Mouse (Mus musculus): ENCODE data around the gene Cdc5l. TPM values are rescaled to one million over a fixed set of nuclear protein-coding genes. Genes with fewer than 3 reads are reported as not detected.
"Not testable (repeated sequence)": the region's sequence is repeated elsewhere in the genome, so short reads cannot be mapped to it uniquely, and the experiment has no call there.

The Cdc5l gene
- polyA plus RNA-seq, 1 experiment from 2014 or later, result 44.8 TPM

GRCm38 (mm10) chr17:45462506-45462905, 29.0 kb upstream of the Cdc5l start:
- Histone ChIP-seq H3K9ac (no peak overlapping the region), H3K9me3 (replicated peaks) (0 out of 2 replicates have a peak, but pooled peaks cover 3% of the 10 kb centered on the region), H3K4me2 (no peak overlapping the region), H3K27ac (no peak overlapping the region), H3K36me3 (no peaks in the 10 kb centered on the region; the same call in 1 of the 2 replicates), H3K27me3 (no peaks in the 10 kb centered on the region), H3K4me1 (replicated peaks) (no peaks in the 10 kb centered on the region), H3K4me3 (no peak overlapping the region)
- WGBS, result 87% methylated on average over 4 of the region's 4 CpGs
- ATAC-seq (replicated peaks; ENCODE audit: insufficient number of reproducible peaks, insufficient read depth, low FRiP score, low read depth), result no peak

GRCm38 (mm10) chr17:45459062-45459461, 25.5 kb upstream of the Cdc5l start:
- Histone ChIP-seq H3K4me1 (replicated peaks) (no peaks in the 10 kb centered on the region), H3K9ac (no peak overlapping the region), H3K27ac (no peak overlapping the region), H3K4me2 (no peak overlapping the region), H3K36me3 (no peaks in the 10 kb centered on the region), H3K4me3 (no peak overlapping the region), H3K9me3 (replicated peaks) (no peaks in the 10 kb centered on the region), H3K27me3 (no peaks in the 10 kb centered on the region)
- WGBS, result 82% methylated on average over 8 of the region's 8 CpGs
- ATAC-seq (replicated peaks; ENCODE audit: insufficient number of reproducible peaks, insufficient read depth, low FRiP score, low read depth), result no peak

GRCm38 (mm10) chr17:45458516-45458915, 25.0 kb upstream of the Cdc5l start:
- Histone ChIP-seq H3K4me2 (no peak overlapping the region), H3K27me3 (no peaks in the 10 kb centered on the region), H3K36me3 (no peaks in the 10 kb centered on the region), H3K4me3 (no peak overlapping the region), H3K9ac (no peak overlapping the region), H3K27ac (no peak overlapping the region), H3K4me1 (replicated peaks) (no peaks in the 10 kb centered on the region), H3K9me3 (replicated peaks) (no peaks in the 10 kb centered on the region)
- ATAC-seq (replicated peaks; ENCODE audit: insufficient number of reproducible peaks, insufficient read depth, low FRiP score, low read depth), result no peak
- WGBS, result 67% methylated on average over 4 of the region's 4 CpGs

- no peak for ATAC-seq (replicated peaks; ENCODE audit: insufficient number of reproducible peaks, insufficient read depth, low FRiP score, low read depth)
- Histone ChIP-seq H3K4me2 (no peak overlapping the region), H3K27ac (no peak overlapping the region), H3K9me3 (replicated peaks) (no peaks in the 10 kb centered on the region), H3K4me3 (no peak overlapping the region), H3K36me3 (no peaks in the 10 kb centered on the region), H3K4me1 (replicated peaks) (no peaks in the 10 kb centered on the region), H3K27me3 (no peaks in the 10 kb centered on the region), H3K9ac (no peak overlapping the region)
- WGBS, result 85% methylated on average over 5 of the region's 5 CpGs
These were observed 23.9 kb upstream of the Cdc5l start for GRCm38 (mm10) chr17:45457487-45457886.

GRCm38 (mm10) chr17:45456260-45457152, 23.0 kb upstream of the Cdc5l start:
- H3K4me2 ChIP-seq, result no peak overlapping the region
- WGBS, result 50% methylated on average over 13 of the region's 13 CpGs
- H3K27ac ChIP-seq, result no peak overlapping the region
- H3K9me3 ChIP-seq (replicated peaks), result no peaks in the 10 kb centered on the region
- H3K27me3 ChIP-seq, result no peaks in the 10 kb centered on the region
- H3K36me3 ChIP-seq, result no peaks in the 10 kb centered on the region
- no peaks in the 10 kb centered on the region for H3K4me1 ChIP-seq (replicated peaks)
- ATAC-seq (replicated peaks; ENCODE audit: insufficient number of reproducible peaks, insufficient read depth, low FRiP score, low read depth), result no peak
- no peak overlapping the region for H3K4me3 ChIP-seq
- no peak overlapping the region for H3K9ac ChIP-seq

GRCm38 (mm10) chr17:45455783-45456182, 22.2 kb upstream of the Cdc5l start:
- H3K36me3 ChIP-seq; H3K9ac ChIP-seq; H3K4me1 ChIP-seq (replicated peaks); H3K27me3 ChIP-seq; H3K4me3 ChIP-seq; H3K4me2 ChIP-seq; ATAC-seq (replicated peaks; ENCODE audit: insufficient number of reproducible peaks, insufficient read depth, low FRiP score, low read depth); H3K27ac ChIP-seq; H3K9me3 ChIP-seq (replicated peaks): not testable (repeated sequence)
- 80% methylated on average over 9 of the region's 9 CpGs for WGBS

GRCm38 (mm10) chr17:45454794-45455193, 21.3 kb upstream of the Cdc5l start:
- H3K4me1 ChIP-seq (replicated peaks), result no peaks in the 10 kb centered on the region
- H3K27ac ChIP-seq, result no peak overlapping the region
- no peak overlapping the region for H3K4me3 ChIP-seq
- WGBS, result 81% methylated on average over 2 of the region's 2 CpGs
- no peak overlapping the region for H3K9ac ChIP-seq
- ATAC-seq (replicated peaks; ENCODE audit: insufficient number of reproducible peaks, insufficient read depth, low FRiP score, low read depth), result no peak
- no peak overlapping the region for H3K4me2 ChIP-seq
- no peaks in the 10 kb centered on the region for H3K9me3 ChIP-seq (replicated peaks)
- no peaks in the 10 kb centered on the region for H3K27me3 ChIP-seq
- H3K36me3 ChIP-seq, result no peaks in the 10 kb centered on the region

GRCm38 (mm10) chr17:45452271-45452670, 18.7 kb upstream of the Cdc5l start:
- WGBS, result 100% methylated on average over 1 of the region's 1 CpGs
- Histone ChIP-seq H3K4me2 (no peak overlapping the region), H3K27me3 (no peaks in the 10 kb centered on the region), H3K9ac (no peak overlapping the region), H3K9me3 (replicated peaks) (no peaks in the 10 kb centered on the region), H3K4me3 (no peak overlapping the region), H3K27ac (no peak overlapping the region), H3K4me1 (replicated peaks) (no peaks in the 10 kb centered on the region; the same call in 1 of the 2 replicates), H3K36me3 (no peaks in the 10 kb centered on the region)
- ATAC-seq (replicated peaks; ENCODE audit: insufficient number of reproducible peaks, insufficient read depth, low FRiP score, low read depth), result no peak

- no peak for ATAC-seq (replicated peaks; ENCODE audit: insufficient number of reproducible peaks, insufficient read depth, low FRiP score, low read depth)
- Histone ChIP-seq H3K9ac (no peak overlapping the region), H3K4me2 (no peak overlapping the region), H3K9me3 (replicated peaks) (no peaks in the 10 kb centered on the region), H3K36me3 (no peaks in the 10 kb centered on the region), H3K27ac (no peak overlapping the region), H3K27me3 (no peaks in the 10 kb centered on the region), H3K4me1 (replicated peaks) (no peaks in the 10 kb centered on the region; the same call in 1 of the 2 replicates), H3K4me3 (no peak overlapping the region)
- WGBS, result 86% methylated on average over 6 of the region's 6 CpGs
These were observed 16.6 kb upstream of the Cdc5l start for GRCm38 (mm10) chr17:45450153-45450552.

- no peak overlapping the region for H3K9ac ChIP-seq
- no peaks in the 10 kb centered on the region for H3K36me3 ChIP-seq
- no peaks in the 10 kb centered on the region; the same call in 1 of the 2 replicates for H3K4me1 ChIP-seq (replicated peaks)
- H3K4me2 ChIP-seq, result no peak overlapping the region
- H3K27ac ChIP-seq, result no peak overlapping the region
- H3K4me3 ChIP-seq, result no peak overlapping the region
- H3K9me3 ChIP-seq (replicated peaks), result no peaks in the 10 kb centered on the region
- ATAC-seq (replicated peaks; ENCODE audit: insufficient number of reproducible peaks, insufficient read depth, low FRiP score, low read depth), result no peak
- no peaks in the 10 kb centered on the region for H3K27me3 ChIP-seq
- 87% methylated on average over 8 of the region's 8 CpGs for WGBS
These were observed 16.0 kb upstream of the Cdc5l start for GRCm38 (mm10) chr17:45449586-45449985.

- Histone ChIP-seq H3K27ac (peak overlapping the region; percentile 40; the same call in 1 of the 2 replicates), H3K36me3 (no peaks in the 10 kb centered on the region)
- WGBS, result 42% methylated on average over 2 of the region's 2 CpGs
These were observed 13.5 kb upstream of the Cdc5l start for GRCm38 (mm10) chr17:45447063-45447462.

GRCm38 (mm10) chr17:45445923-45446322, 12.4 kb upstream of the Cdc5l start:
- WGBS, result 78% methylated on average over 4 of the region's 4 CpGs
- Histone ChIP-seq H3K27me3 (no peaks in the 10 kb centered on the region), H3K4me2 (no peak overlapping the region), H3K9me3 (replicated peaks) (no peaks in the 10 kb centered on the region), H3K36me3 (no peaks in the 10 kb centered on the region), H3K9ac (no peak overlapping the region), H3K27ac (no peak overlapping the region), H3K4me1 (replicated peaks) (no peaks in the 10 kb centered on the region; the same call in 1 of the 2 replicates), H3K4me3 (no peak overlapping the region)
- ATAC-seq (replicated peaks; ENCODE audit: insufficient number of reproducible peaks, insufficient read depth, low FRiP score, low read depth), result no peak

More at GRCm38 (mm10) chr17:45447063-45447462, 13.5 kb upstream of the Cdc5l start:
- no peaks in the 10 kb centered on the region; the same call in 1 of the 2 replicates for H3K4me1 ChIP-seq (replicated peaks)
- no peaks in the 10 kb centered on the region for H3K27me3 ChIP-seq
- no peaks in the 10 kb centered on the region for H3K9me3 ChIP-seq (replicated peaks)
- no peak for ATAC-seq (replicated peaks; ENCODE audit: insufficient number of reproducible peaks, insufficient read depth, low FRiP score, low read depth)
- no peak overlapping the region for H3K9ac ChIP-seq
- no peak overlapping the region for H3K4me2 ChIP-seq
- no peak overlapping the region for H3K4me3 ChIP-seq

Data from heart, embryonic 15.5 days (tissue).